In genomic region chr12:107748481-107749380, GRCm38 (mm10) we compare ENCODE assay signal across 21 mouse cellular contexts.
DNase-seq lines count a peak whose midpoint lies in the region; ATAC-seq and TF ChIP-seq lines count a peak whose summit lies in the region.
"Had no signal": no experiment of that assay in that cellular context is flagged by ENCODE, and none has a peak within 500 bp of the region (broad histone marks: within the 10 kb centered on the region; RNA-seq: fewer than 3 reads in every experiment).

No protein-coding gene starts in this region.

- TF ChIP-seq CTCF in kidney, postnatal 0 days (IDR thresholded peaks at IDR 0.05; ENCODE audit: low read depth) = no peak

- no peaks in the 10 kb centered on the region for H3K27me3 ChIP-seq in kidney, postnatal 0 days (ENCODE audit: insufficient read depth, low read length)
- H3K27me3 ChIP-seq in embryonic facial prominence, embryonic 14.5 days (replicated peaks; ENCODE audit: control insufficient read depth, insufficient read depth, low read length) = no peaks in the 10 kb centered on the region
- no peaks in the 10 kb centered on the region for H3K27me3 ChIP-seq in limb, embryonic 15.5 days
- H3K27me3 ChIP-seq: embryonic facial prominence, embryonic 15.5 days; forebrain, embryonic 12.5 days; heart, embryonic 13.5 days; midbrain, embryonic 12.5 days had no signal

- no peak overlapping the region for H3K4me3 ChIP-seq in kidney, postnatal 0 days (replicated peaks; ENCODE audit: low read depth, low read length)
- no peak overlapping the region for H3K4me3 ChIP-seq in embryonic facial prominence, embryonic 14.5 days (ENCODE audit: low read depth, low read length)
- H3K4me3 ChIP-seq in limb, embryonic 15.5 days = no peak overlapping the region
- H3K4me3 ChIP-seq: embryonic facial prominence, embryonic 15.5 days; forebrain, embryonic 12.5 days; heart, embryonic 13.5 days; midbrain, embryonic 12.5 days had no signal

- WGBS in kidney, postnatal 0 days = 38% methylated on average over 18 of the region's 18 CpGs
- WGBS in embryonic facial prominence, embryonic 14.5 days = 39% methylated on average over 18 of the region's 18 CpGs
- WGBS in limb, embryonic 15.5 days = 37% methylated on average over 18 of the region's 18 CpGs

- H3K4me2 ChIP-seq in kidney, postnatal 0 days (ENCODE audit: low read length) = no peak overlapping the region
- H3K4me2 ChIP-seq in embryonic facial prominence, embryonic 14.5 days (ENCODE audit: low read depth, low read length) = no peak overlapping the region
- H3K4me2 ChIP-seq in limb, embryonic 15.5 days = no peak overlapping the region
- H3K4me2 ChIP-seq: embryonic facial prominence, embryonic 15.5 days; forebrain, embryonic 12.5 days; heart, embryonic 13.5 days; midbrain, embryonic 12.5 days had no signal

- H3K9me3 ChIP-seq in kidney, postnatal 0 days (replicated peaks; ENCODE audit: low read length) = no peaks in the 10 kb centered on the region
- H3K9me3 ChIP-seq in embryonic facial prominence, embryonic 14.5 days (ENCODE audit: control insufficient read depth, low read length) = no peaks in the 10 kb centered on the region
- no peaks in the 10 kb centered on the region for H3K9me3 ChIP-seq in limb, embryonic 15.5 days
- H3K9me3 ChIP-seq: embryonic facial prominence, embryonic 15.5 days; forebrain, embryonic 12.5 days; heart, embryonic 13.5 days; midbrain, embryonic 12.5 days had no signal

- H3K9ac ChIP-seq in kidney, postnatal 0 days (ENCODE audit: low read depth, low read length) = no peak overlapping the region
- no peak overlapping the region for H3K9ac ChIP-seq in embryonic facial prominence, embryonic 14.5 days (ENCODE audit: low read depth, low read length)
- no peak overlapping the region for H3K9ac ChIP-seq in limb, embryonic 15.5 days
- H3K9ac ChIP-seq: embryonic facial prominence, embryonic 15.5 days; forebrain, embryonic 12.5 days; heart, embryonic 13.5 days; liver, embryonic 14.5 days; midbrain, embryonic 12.5 days had no signal

- no peak; the same call in 1 of the 2 replicates for ATAC-seq in kidney, postnatal 0 days (replicated peaks; ENCODE audit: low FRiP score, low read depth)
- peak; percentile 57 for ATAC-seq in activated CD4-positive, CD25-positive, alpha-beta regulatory T cell, adult 4 months
- no peak for ATAC-seq in embryonic facial prominence, embryonic 14.5 days (ENCODE audit: low read depth)
- ATAC-seq in limb, embryonic 15.5 days (ENCODE audit: insufficient number of reproducible peaks, low FRiP score, low TSS enrichment, low read depth) = peak; percentile 25; the same call in 1 of the 2 replicates
- ATAC-seq: hindbrain, embryonic 16.5 days had no signal

- H3K36me3 ChIP-seq in kidney, postnatal 0 days (ENCODE audit: insufficient read depth, low read length) = no peaks in the 10 kb centered on the region
- H3K36me3 ChIP-seq in embryonic facial prominence, embryonic 14.5 days (ENCODE audit: control insufficient read depth, insufficient read depth, low read length) = no peaks in the 10 kb centered on the region
- H3K36me3 ChIP-seq in limb, embryonic 15.5 days = no peaks in the 10 kb centered on the region
- H3K36me3 ChIP-seq: embryonic facial prominence, embryonic 15.5 days; forebrain, embryonic 12.5 days; heart, embryonic 13.5 days; midbrain, embryonic 12.5 days had no signal

- H3K27ac ChIP-seq in kidney, postnatal 0 days = no peak overlapping the region
- H3K27ac ChIP-seq in embryonic facial prominence, embryonic 14.5 days (replicated peaks; ENCODE audit: low read depth, low read length) = no peak overlapping the region
- peak overlapping the region; percentile 11; the same call in 1 of the 2 replicates for H3K27ac ChIP-seq in limb, embryonic 15.5 days
- H3K27ac ChIP-seq: embryonic facial prominence, embryonic 15.5 days; forebrain, embryonic 12.5 days; heart, embryonic 13.5 days; liver, embryonic 14.5 days; midbrain, embryonic 12.5 days; stomach, postnatal 0 days had no signal

- DNase-seq in kidney, postnatal 0 days (ENCODE audit: low spot score) = peak; percentile 40
- DNase-seq in kidney, adult 8-10 months = no peak
- DNase-seq in embryonic facial prominence, embryonic 14.5 days (ENCODE audit: low spot score) = peak; percentile 61
- no peak for DNase-seq in gastrocnemius, adult 8-10 months (ENCODE audit: low spot score in 2 of 2)
- no peak for DNase-seq in lung, adult 18-20 months
- DNase-seq: adrenal gland, adult 8-10 months; cerebellum, adult 11 months; cerebellum, postnatal 36 days; heart, postnatal 4 days; kidney, adult 9 months; lung, postnatal 36 days; right cerebral cortex, postnatal 25 days had no signal

- H3K4me1 ChIP-seq in kidney, postnatal 0 days (replicated peaks; ENCODE audit: insufficient read depth, low read length) = no peaks in the 10 kb centered on the region
- peaks cover 31% of the 10 kb centered on the region for H3K4me1 ChIP-seq in embryonic facial prominence, embryonic 14.5 days (ENCODE audit: control insufficient read depth, insufficient read depth, low read length)
- peaks cover 35% of the 10 kb centered on the region for H3K4me1 ChIP-seq in limb, embryonic 15.5 days

Comparison
In these comparisons a context has a peak if more than half of its experiments do, and no peak if none do; other contexts are left out.
1. DNase-seq: peak in kidney, postnatal 0 days (single experiment) and embryonic facial prominence, embryonic 14.5 days (single experiment); none in kidney, adult 8-10 months (0 of 2), gastrocnemius, adult 8-10 months (0 of 2) and lung, adult 18-20 months (0 of 2).
2. ATAC-seq: peak in activated CD4-positive, CD25-positive, alpha-beta regulatory T cell, adult 4 months (single experiment) and limb, embryonic 15.5 days (single experiment); none in kidney, postnatal 0 days (single experiment) and embryonic facial prominence, embryonic 14.5 days (single experiment).